Mouse (Mus musculus) hindbrain, embryonic 12.5 days (tissue): ENCODE measurements around the gene Gm8764. TPM values are rescaled to one million over a fixed set of nuclear protein-coding genes. Genes with fewer than 3 reads are reported as not detected.
"Not testable (repeated sequence)": the region's sequence is repeated elsewhere in the genome, so short reads cannot be mapped to it uniquely, and the experiment has no call there.

ENCODE experiments used
- ATAC-seq: fragments of 200-750 bp; cut with Nextera tagmentation; 2 replicates; pipeline ENCODE4 v1.8.0; 2017; ENCODE audit warnings: moderate TSS enrichment; ENCODE audit not compliant: low FRiP score
- H3K27ac ChIP-seq: fragments of 300-500 bp; sonication (generic); 2 replicates; pipeline ENCODE4 v1.5.1; 2016; ENCODE audit warnings: mild to moderate bottlenecking
- H3K27me3 ChIP-seq: fragments of 300-500 bp; sonication (generic); 2 replicates; pipeline ENCODE4 v1.6.1; 2016; ENCODE audit warnings: mild to moderate bottlenecking
- H3K36me3 ChIP-seq: fragments of 300-500 bp; sonication (generic); 2 replicates; pipeline ENCODE4 v1.6.1; 2016; ENCODE audit warnings: mild to moderate bottlenecking
- H3K4me1 ChIP-seq: fragments of 300-500 bp; sonication (generic); 2 replicates; pipeline ENCODE4 v1.6.1; 2016
- H3K4me2 ChIP-seq: fragments of 300-500 bp; sonication (generic); replicated peaks from 2 replicates; pipeline ENCODE4 v1.6.1; 2016; ENCODE audit warnings: mild to moderate bottlenecking
- H3K4me3 ChIP-seq: fragments of 300-500 bp; sonication (generic); 2 replicates; pipeline ENCODE4 v1.5.1; 2016; ENCODE audit warnings: mild to moderate bottlenecking
- H3K9ac ChIP-seq: fragments of 300-500 bp; sonication (generic); 2 replicates; pipeline ENCODE4 v1.6.1; 2016; ENCODE audit warnings: mild to moderate bottlenecking, moderate library complexity
- H3K9me3 ChIP-seq: fragments of 300-500 bp; sonication (generic); replicated peaks from 2 replicates; pipeline ENCODE4 v1.6.1; 2016; ENCODE audit warnings: mild to moderate bottlenecking
- WGBS: fragments of 180-500 bp; shearing (Covaris S2); methylation state at CpG from one replicate; pipeline ENCODE4 v1.1.7; 2016; 5-methylcytosine and 5-hydroxymethylcytosine counted together
- polyA plus RNA-seq: library from polyadenylated mRNA; unstranded; fragments of >200 nt; fragmentation: Nextera tagmentation; extraction: Ambion mirVana; gene quantifications from 2 replicates; pipeline ENCODE4 v1.2.1, GENCODE M21; 2016

Gene Gm8764
- polyA plus RNA-seq = not detected in 2 replicates

GRCm38 (mm10) chr10:104159706-104160105 lies at the start of gene Gm8764:
Gm8764 (plus strand) TSS chr10:104160006.
- H3K9ac ChIP-seq, H3K4me2 ChIP-seq, H3K4me3 ChIP-seq, H3K4me1 ChIP-seq, H3K36me3 ChIP-seq, H3K9me3 ChIP-seq, H3K27ac ChIP-seq, H3K27me3 ChIP-seq, ATAC-seq: not testable (repeated sequence)
- WGBS = no CpG with 5 or more reads among the region's 3 CpGs

DNA sequence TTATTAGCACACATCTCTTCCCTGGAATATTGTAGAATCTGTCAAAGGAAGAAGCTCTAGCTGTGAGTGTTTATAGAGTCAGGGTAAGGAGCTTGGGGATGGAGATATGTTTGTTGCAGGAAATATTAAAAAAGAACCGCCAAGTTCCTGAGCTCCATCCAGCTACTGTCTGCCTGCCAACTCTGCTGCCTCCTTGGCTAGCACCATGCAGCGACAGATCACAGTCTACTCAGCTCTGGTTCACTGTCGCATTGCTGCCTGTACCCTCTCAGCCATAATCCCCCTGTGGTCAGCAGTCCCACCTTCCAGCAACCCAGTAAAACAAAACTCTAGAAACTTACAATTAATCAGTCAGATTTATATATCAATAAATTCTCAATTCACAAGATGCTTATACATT lies 49.8 kb upstream of the Gm8764 start:
- ATAC-seq = no peak
- Histone ChIP-seq H3K27me3 (no peaks in the 10 kb centered on the region), H3K27ac (no peak overlapping the region), H3K36me3 (no peaks in the 10 kb centered on the region), H3K4me1 (no peaks in the 10 kb centered on the region), H3K4me2 (no peak overlapping the region), H3K4me3 (no peak overlapping the region), H3K9me3 (no peaks in the 10 kb centered on the region), H3K9ac (no peak overlapping the region)
- 82% methylated on average over 3 of the region's 3 CpGs for WGBS

DNA sequence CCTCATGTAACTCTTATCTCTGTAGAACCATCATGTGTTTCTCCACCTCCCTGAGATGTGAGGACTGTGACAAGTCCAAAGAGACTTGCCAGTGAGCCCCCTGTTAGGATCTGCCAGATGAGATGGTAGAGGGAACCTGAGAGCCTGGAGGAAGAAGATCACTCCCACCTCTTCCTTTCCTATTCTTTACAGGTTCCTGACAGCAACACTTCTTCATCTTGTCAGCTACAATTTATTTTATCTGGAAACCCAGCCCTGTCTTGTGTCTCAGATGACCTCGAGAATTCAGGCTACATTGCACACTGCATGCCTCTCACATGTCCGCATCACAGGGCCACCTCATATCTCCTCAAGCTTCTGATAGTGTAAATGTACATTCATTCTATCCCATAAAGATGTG lies 41.5 kb upstream of the Gm8764 start:
- H3K27ac ChIP-seq = no peak overlapping the region

DNA sequence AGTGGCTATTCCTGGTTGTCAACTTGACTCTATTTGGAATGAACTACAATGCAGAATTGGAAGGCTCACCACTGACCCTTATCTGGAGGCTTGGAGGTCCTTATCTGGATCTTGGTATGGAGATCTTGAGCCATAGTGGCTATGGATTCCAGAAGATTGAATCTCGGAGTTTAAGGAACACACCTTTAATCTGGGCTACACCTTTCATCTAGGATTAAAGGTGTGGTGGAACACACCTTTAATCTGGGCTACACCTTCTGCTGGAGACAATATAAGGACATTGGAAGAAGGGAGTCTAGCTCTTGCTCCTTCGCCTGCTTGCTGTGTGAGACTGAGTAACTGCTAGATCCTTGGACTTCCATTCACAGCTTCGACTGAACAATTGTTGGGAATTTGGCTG lies 17.1 kb upstream of the Gm8764 start, which contains the start of gene Gm21293:
Gm21293 (plus strand) TSS at position 301 of the 400 bp plus-strand sequence.
- H3K4me1 ChIP-seq, H3K9me3 ChIP-seq, H3K4me3 ChIP-seq, H3K27ac ChIP-seq, H3K36me3 ChIP-seq, H3K4me2 ChIP-seq, H3K9ac ChIP-seq, H3K27me3 ChIP-seq, ATAC-seq: not testable (repeated sequence)
- WGBS = no CpG with 5 or more reads among the region's 3 CpGs

More for the DNA sequence above, 41.5 kb upstream of the Gm8764 start:
- no peak overlapping the region for H3K9ac ChIP-seq
- H3K36me3 ChIP-seq = no peaks in the 10 kb centered on the region
- no peaks in the 10 kb centered on the region for H3K9me3 ChIP-seq
- ATAC-seq = no peak
- no peak overlapping the region for H3K4me3 ChIP-seq
- WGBS = 81% methylated on average over 2 of the region's 2 CpGs
- H3K27me3 ChIP-seq = no peaks in the 10 kb centered on the region
- no peak overlapping the region for H3K4me2 ChIP-seq
- no peaks in the 10 kb centered on the region for H3K4me1 ChIP-seq

GRCm38 (mm10) chr10:104151197-104151596 lies 8.6 kb upstream of the Gm8764 start, which contains the start of gene Gm6763:
Gm6763 (plus strand) TSS chr10:104151497.
- H3K9me3 ChIP-seq, ATAC-seq, H3K9ac ChIP-seq, H3K27ac ChIP-seq, H3K4me2 ChIP-seq, H3K4me1 ChIP-seq, H3K36me3 ChIP-seq, H3K4me3 ChIP-seq, H3K27me3 ChIP-seq: not testable (repeated sequence)
- no CpG with 5 or more reads among the region's 3 CpGs for WGBS

- H3K27ac ChIP-seq, H3K4me1 ChIP-seq, H3K9ac ChIP-seq, H3K27me3 ChIP-seq, H3K4me2 ChIP-seq, H3K36me3 ChIP-seq, H3K4me3 ChIP-seq, H3K9me3 ChIP-seq, ATAC-seq: not testable (repeated sequence)
- WGBS = no CpG with 5 or more reads among the region's 3 CpGs
Measured at GRCm38 (mm10) chr10:104168215-104168614, 8.4 kb downstream of the Gm8764 start, which contains the start of gene Gm21304. Gm21304 (plus strand) TSS chr10:104168515.

GRCm38 (mm10) chr10:104176724-104177123 lies 16.9 kb downstream of the Gm8764 start, which contains the start of gene Gm21312:
Gm21312 (plus strand) TSS chr10:104177024.
- not testable (repeated sequence) for H3K27ac ChIP-seq, ATAC-seq, H3K27me3 ChIP-seq, H3K4me2 ChIP-seq, H3K9ac ChIP-seq, H3K4me3 ChIP-seq, H3K4me1 ChIP-seq, H3K9me3 ChIP-seq, H3K36me3 ChIP-seq
- WGBS = no CpG with 5 or more reads among the region's 3 CpGs

GRCm38 (mm10) chr10:104185233-104185632 lies 25.4 kb downstream of the Gm8764 start, which contains the start of gene Gm20765:
Gm20765 (plus strand) TSS chr10:104185533.
- H3K27me3 ChIP-seq, H3K4me3 ChIP-seq, H3K4me2 ChIP-seq, ATAC-seq, H3K9ac ChIP-seq, H3K36me3 ChIP-seq, H3K27ac ChIP-seq, H3K4me1 ChIP-seq, H3K9me3 ChIP-seq: not testable (repeated sequence)
- WGBS = no CpG with 5 or more reads among the region's 3 CpGs

GRCm38 (mm10) chr10:104193742-104194141 lies 33.9 kb downstream of the Gm8764 start, which contains the start of gene Gm4340:
Gm4340 (plus strand) TSS chr10:104194042.
- not testable (repeated sequence) for H3K4me2 ChIP-seq, H3K4me3 ChIP-seq, H3K27me3 ChIP-seq, H3K27ac ChIP-seq, ATAC-seq, H3K4me1 ChIP-seq, H3K9ac ChIP-seq, H3K36me3 ChIP-seq, H3K9me3 ChIP-seq
- no CpG with 5 or more reads among the region's 3 CpGs for WGBS

GRCm38 (mm10) chr10:104209655-104210054 lies 49.8 kb downstream of the Gm8764 start:
- WGBS = 77% methylated on average over 1 of the region's 1 CpGs
- Histone ChIP-seq H3K36me3 (no peaks in the 10 kb centered on the region), H3K4me3 (no peak overlapping the region), H3K4me1 (no peaks in the 10 kb centered on the region), H3K9ac (no peak overlapping the region), H3K4me2 (no peak overlapping the region), H3K27ac (no peak overlapping the region), H3K9me3 (no peaks in the 10 kb centered on the region), H3K27me3 (no peaks in the 10 kb centered on the region)
- ATAC-seq = no peak

DNA sequence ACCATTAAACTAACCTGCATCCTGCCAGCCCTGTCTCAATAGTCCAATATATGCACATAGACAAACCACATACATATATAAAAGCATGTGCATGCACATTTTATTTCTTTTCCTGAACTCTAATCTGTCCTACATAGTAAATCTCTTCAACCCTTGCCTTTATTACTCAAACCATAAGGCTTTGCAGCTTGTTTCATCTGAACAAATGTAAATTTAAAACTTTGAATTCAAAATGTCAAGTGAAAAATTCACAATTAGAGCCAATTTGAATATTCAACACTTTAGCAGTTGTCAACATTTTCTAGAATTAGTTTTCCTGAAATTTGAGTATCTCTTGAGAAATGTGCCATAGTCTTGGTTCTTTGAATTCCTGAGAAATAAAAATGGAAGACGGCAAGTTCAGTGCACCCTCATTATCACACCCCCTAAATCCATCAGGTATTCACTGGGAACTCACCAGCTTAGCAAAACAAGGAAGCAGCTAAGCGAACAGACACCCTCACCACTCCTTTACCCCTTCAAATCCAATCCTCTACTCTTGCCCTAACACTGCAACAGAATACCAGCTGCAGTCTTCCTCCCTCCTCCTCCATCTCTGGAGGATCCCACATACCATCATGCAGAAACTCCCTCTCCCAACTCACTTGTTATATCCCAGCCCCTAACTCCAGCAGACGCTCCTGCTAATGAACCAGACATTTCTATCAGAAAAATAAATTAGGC lies 50.6 kb downstream of the Gm8764 start:
- Histone ChIP-seq H3K36me3 (no peaks in the 10 kb centered on the region), H3K4me1 (no peaks in the 10 kb centered on the region), H3K9me3 (no peaks in the 10 kb centered on the region), H3K4me3 (no peak overlapping the region), H3K27ac (no peak overlapping the region), H3K4me2 (no peak overlapping the region), H3K9ac (no peak overlapping the region), H3K27me3 (no peaks in the 10 kb centered on the region)
- ATAC-seq = no peak
- 71% methylated on average over 3 of the region's 3 CpGs for WGBS
